Mouse (Mus musculus) liver, embryonic 13.5 days (tissue): ENCODE results near the gene Tmem30b. TPM values are rescaled to one million over a fixed set of nuclear protein-coding genes. Genes with fewer than 3 reads are reported as not detected.

ENCODE experiments used
- ATAC-seq: fragments of 200-750 bp; cut with Nextera tagmentation; 2 replicates; pipeline ENCODE4 v1.8.0; 2017; ENCODE audit warnings: low read depth, mild to moderate bottlenecking, moderate number of reproducible peaks, moderate library complexity
- DNase-seq: peaks from one replicate; pipeline ENCODE4 v3.0.0; 2022
- H3K27ac ChIP-seq: fragments of 300-500 bp; sonication (generic); 2 replicates; pipeline ENCODE4 v1.5.1; 2015; ENCODE audit warnings: moderate library complexity, mild to moderate bottlenecking, inconsistent platforms
- H3K27me3 ChIP-seq: fragments of 300-500 bp; sonication (generic); 2 replicates; pipeline ENCODE4 v1.6.1; 2015; ENCODE audit warnings: mild to moderate bottlenecking, inconsistent platforms
- H3K36me3 ChIP-seq: fragments of 300-500 bp; sonication (generic); 2 replicates; pipeline ENCODE4 v1.6.1; 2015; ENCODE audit warnings: mild to moderate bottlenecking, inconsistent platforms
- H3K4me1 ChIP-seq: fragments of 300-500 bp; sonication (generic); replicated peaks from 2 replicates; pipeline ENCODE4 v1.6.1; 2015; ENCODE audit warnings: inconsistent platforms
- H3K4me2 ChIP-seq: fragments of 300-500 bp; sonication (generic); 2 replicates; pipeline ENCODE4 v1.6.1; 2015; ENCODE audit warnings: inconsistent platforms, mild to moderate bottlenecking, moderate library complexity
- H3K4me3 ChIP-seq: fragments of 300-500 bp; sonication (generic); replicated peaks from 2 replicates; pipeline ENCODE4 v1.5.1; 2015; ENCODE audit warnings: mild to moderate bottlenecking, inconsistent platforms
- H3K9ac ChIP-seq: fragments of 300-500 bp; sonication (generic); 2 replicates; pipeline ENCODE4 v1.6.1; 2015; ENCODE audit warnings: mild to moderate bottlenecking, inconsistent platforms
- H3K9me3 ChIP-seq: fragments of 300-500 bp; sonication (generic); replicated peaks from 2 replicates; pipeline ENCODE4 v1.6.1; 2016; ENCODE audit warnings: inconsistent platforms
- WGBS: fragments of 180-500 bp; shearing (Covaris S2); methylation state at CpG from one replicate; pipeline ENCODE4 v1.1.7; 2015; ENCODE audit not compliant: insufficient replicate concordance; 5-methylcytosine and 5-hydroxymethylcytosine counted together
- polyA plus RNA-seq: library from polyadenylated mRNA; unstranded; fragments of >200 nt; fragmentation: Nextera tagmentation; extraction: Ambion mirVana; gene quantifications from 2 replicates; pipeline ENCODE4 v1.2.1, GENCODE M21; 2015

Tmem30b gene
- polyA plus RNA-seq, 1 experiment from 2014 or later = 1.7 TPM

DNA sequence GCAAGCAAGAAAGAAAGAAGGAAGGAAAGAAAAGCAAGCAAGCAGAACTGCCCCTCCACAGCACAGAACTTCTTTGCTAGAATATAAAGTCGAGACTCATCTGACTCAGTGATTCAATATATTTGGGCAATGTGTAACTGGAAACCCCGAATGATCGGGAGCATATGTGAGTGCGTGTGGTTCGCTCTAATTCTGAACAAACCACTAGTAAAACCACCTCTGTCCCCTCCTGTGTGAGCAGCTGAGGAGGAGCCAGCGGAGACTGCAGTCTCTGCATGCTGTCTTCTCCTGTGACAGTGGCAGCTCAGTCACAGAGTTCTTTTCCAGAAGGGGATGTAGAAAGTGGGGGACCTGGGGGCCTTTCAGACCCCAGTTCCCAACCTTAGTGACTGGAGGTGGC, 31.5 kb downstream of the Tmem30b start:
- WGBS = 65% methylated on average over 6 of the region's 6 CpGs
- Histone ChIP-seq H3K36me3 (no peaks in the 10 kb centered on the region), H3K27me3 (no peaks in the 10 kb centered on the region), H3K9ac (no peak overlapping the region), H3K4me1 (no peaks in the 10 kb centered on the region), H3K9me3 (no peaks in the 10 kb centered on the region), H3K27ac (no peak overlapping the region), H3K4me2 (no peak overlapping the region), H3K4me3 (no peak overlapping the region)
- DNase-seq (no peak), ATAC-seq (no peak)

DNA sequence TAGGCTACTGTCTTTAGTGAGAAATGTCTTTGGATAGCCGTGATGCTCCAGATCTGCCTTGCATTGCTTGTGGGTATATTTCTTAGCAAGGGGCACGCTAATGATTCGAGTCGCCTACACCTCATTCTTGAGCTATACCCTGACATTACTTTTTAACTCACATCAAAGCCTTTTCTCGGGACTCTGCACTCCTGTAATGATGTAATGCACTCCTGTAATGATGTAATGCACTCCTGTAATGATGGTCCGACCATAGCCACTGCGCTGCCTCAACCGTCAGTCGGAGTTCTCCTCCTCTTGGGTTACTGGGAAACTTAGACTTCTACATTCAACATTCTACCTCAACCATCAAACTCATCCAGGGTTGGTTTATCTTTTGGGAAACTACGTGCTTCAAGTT, 32.2 kb downstream of the Tmem30b start:
- Histone ChIP-seq H3K9ac (no peak overlapping the region), H3K27ac (no peak overlapping the region), H3K4me2 (no peak overlapping the region), H3K36me3 (no peaks in the 10 kb centered on the region), H3K4me3 (no peak overlapping the region), H3K9me3 (no peaks in the 10 kb centered on the region), H3K27me3 (no peaks in the 10 kb centered on the region), H3K4me1 (no peaks in the 10 kb centered on the region)
- WGBS = 71% methylated on average over 10 of the region's 10 CpGs
- DNase-seq (no peak), ATAC-seq (no peak)

DNA sequence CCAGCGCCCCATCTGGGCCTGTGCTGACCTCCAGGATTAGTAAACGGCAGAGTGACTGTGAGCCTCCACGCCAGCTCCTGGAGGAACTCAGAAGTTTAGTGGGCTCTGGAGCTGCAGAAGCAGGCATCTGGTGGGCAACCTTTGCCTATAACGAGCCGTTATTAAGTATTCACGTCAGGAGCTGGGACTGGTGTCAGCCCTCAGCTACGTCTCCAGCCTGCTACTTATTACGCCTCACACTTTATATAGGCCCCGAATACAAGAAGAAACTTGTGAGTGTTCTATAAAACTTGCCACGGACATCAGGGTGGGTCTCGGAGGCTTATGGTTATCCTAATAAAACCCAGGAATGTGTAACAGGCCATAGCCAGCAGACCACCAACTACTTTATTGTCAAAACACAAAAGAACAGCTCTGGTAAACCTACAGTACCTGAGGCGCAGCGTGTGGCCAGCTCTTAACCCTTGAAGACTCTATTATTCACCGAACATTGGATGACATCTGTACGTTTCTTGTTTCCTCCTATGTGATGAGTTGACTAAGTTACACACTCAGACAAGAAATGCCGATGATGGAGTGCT, 34.6 kb downstream of the Tmem30b start:
- no peaks in the 10 kb centered on the region for H3K36me3 ChIP-seq
- ATAC-seq (no peak), DNase-seq (no peak)
- no peak overlapping the region for H3K9ac ChIP-seq
- no peaks in the 10 kb centered on the region for H3K9me3 ChIP-seq
- no peak overlapping the region for H3K4me3 ChIP-seq
- no peaks in the 10 kb centered on the region for H3K27me3 ChIP-seq
- H3K27ac ChIP-seq = no peak overlapping the region
- no peak overlapping the region for H3K4me2 ChIP-seq
- H3K4me1 ChIP-seq = no peaks in the 10 kb centered on the region
- 71% methylated on average over 16 of the region's 16 CpGs for WGBS

- no peak for ATAC-seq
- Histone ChIP-seq H3K36me3 (no peaks in the 10 kb centered on the region), H3K4me1 (no peaks in the 10 kb centered on the region), H3K27me3 (no peaks in the 10 kb centered on the region), H3K9me3 (no peaks in the 10 kb centered on the region), H3K4me2 (no peak overlapping the region), H3K9ac (no peak overlapping the region), H3K27ac (no peak overlapping the region), H3K4me3 (no peak overlapping the region)
- WGBS = 64% methylated on average over 14 of the region's 14 CpGs
- DNase-seq = no peak
Measured at GRCm38 (mm10) chr12:73507105-73507504, 39.1 kb downstream of the Tmem30b start.

DNA sequence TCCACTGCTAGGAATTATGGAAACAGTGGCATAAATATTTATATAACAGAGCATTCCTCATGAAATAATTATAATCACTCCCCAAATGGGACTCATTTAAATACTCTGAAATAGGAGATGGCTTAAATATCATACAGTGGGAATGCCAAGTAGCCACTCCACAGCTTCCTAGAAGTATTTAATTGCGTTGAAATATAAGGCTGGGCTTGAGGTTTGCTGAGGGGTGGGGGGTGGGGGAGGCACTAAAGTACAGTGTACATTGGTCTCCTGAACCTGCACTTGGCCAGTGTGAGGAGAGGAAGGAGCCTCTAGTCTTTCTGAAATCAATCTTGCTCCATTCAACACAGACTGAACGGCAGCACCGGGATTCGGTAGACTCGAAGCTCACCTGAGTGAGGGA, 39.5 kb downstream of the Tmem30b start:
- no peak overlapping the region for H3K4me3 ChIP-seq
- no peak overlapping the region for H3K9ac ChIP-seq
- no peaks in the 10 kb centered on the region for H3K36me3 ChIP-seq
- no peaks in the 10 kb centered on the region for H3K27me3 ChIP-seq
- H3K4me2 ChIP-seq = no peak overlapping the region
- no peaks in the 10 kb centered on the region for H3K9me3 ChIP-seq
- WGBS = 81% methylated on average over 5 of the region's 5 CpGs
- H3K27ac ChIP-seq = no peak overlapping the region
- no peak for DNase-seq
- ATAC-seq = no peak
- H3K4me1 ChIP-seq = no peaks in the 10 kb centered on the region

- DNase-seq (no peak), ATAC-seq (no peak)
- Histone ChIP-seq H3K9me3 (no peaks in the 10 kb centered on the region), H3K36me3 (no peaks in the 10 kb centered on the region), H3K9ac (no peak overlapping the region), H3K4me1 (no peaks in the 10 kb centered on the region), H3K27ac (no peak overlapping the region), H3K4me2 (no peak overlapping the region), H3K27me3 (no peaks in the 10 kb centered on the region), H3K4me3 (no peak overlapping the region)
- WGBS = 50% methylated on average over 5 of the region's 5 CpGs
Measured at GRCm38 (mm10) chr12:73500689-73501326, 45.4 kb downstream of the Tmem30b start.

- H3K27me3 ChIP-seq = no peaks in the 10 kb centered on the region
- H3K27ac ChIP-seq = no peak overlapping the region
- ATAC-seq (no peak), DNase-seq (no peak)
- H3K9ac ChIP-seq = no peak overlapping the region
- H3K4me2 ChIP-seq = no peak overlapping the region
- no peaks in the 10 kb centered on the region for H3K4me1 ChIP-seq
- no peak overlapping the region for H3K4me3 ChIP-seq
- WGBS = 81% methylated on average over 10 of the region's 10 CpGs
- H3K36me3 ChIP-seq = no peaks in the 10 kb centered on the region
- H3K9me3 ChIP-seq = no peaks in the 10 kb centered on the region
Measured at GRCm38 (mm10) chr12:73495172-73495571, 51.0 kb downstream of the Tmem30b start.

- Histone ChIP-seq H3K4me3 (no peak overlapping the region), H3K27me3 (no peaks in the 10 kb centered on the region), H3K9ac (no peak overlapping the region), H3K9me3 (no peaks in the 10 kb centered on the region), H3K4me2 (no peak overlapping the region), H3K4me1 (no peaks in the 10 kb centered on the region), H3K36me3 (no peaks in the 10 kb centered on the region), H3K27ac (no peak overlapping the region)
- ATAC-seq (no peak), DNase-seq (no peak)
- 65% methylated on average over 16 of the region's 16 CpGs for WGBS
Measured at GRCm38 (mm10) chr12:73493929-73494530, 52.2 kb downstream of the Tmem30b start.

Other genes starting within 250 kb of the Tmem30b start
- gene Prkch, start 38.4 kb upstream of the Tmem30b start, polyA plus RNA-seq = 1.2 and 1.7 TPM in 2 replicates